Mouse (Mus musculus): ENCODE measurements around the gene Tec. TPM values are rescaled to one million over a fixed set of nuclear protein-coding genes. Genes with fewer than 3 reads are reported as not detected.

The Tec gene
- polyA plus RNA-seq, 1 experiment from 2014 or later = 5.2 TPM

- H3K9ac ChIP-seq (replicated peaks) = no peak overlapping the region
- H3K4me1 ChIP-seq = no peaks in the 10 kb centered on the region
- 45% methylated on average over 10 of the region's 10 CpGs for WGBS
- no peaks in the 10 kb centered on the region for H3K9me3 ChIP-seq
- H3K36me3 ChIP-seq = no peaks in the 10 kb centered on the region
- no peaks in the 10 kb centered on the region for H3K27me3 ChIP-seq
- no peak overlapping the region for H3K4me2 ChIP-seq (replicated peaks)
- ATAC-seq (ENCODE audit: low FRiP score, low read depth) = no peak
- H3K27ac ChIP-seq (replicated peaks) = no peak overlapping the region
- no peak overlapping the region for H3K4me3 ChIP-seq
Measured at GRCm38 (mm10) chr5:72706095-72706494, 162.2 kb downstream of the Tec start.

Other genes with a start within 250 kb of the Tec start
- gene Cnga1, start 224.2 kb downstream of the Tec start, polyA plus RNA-seq (2016; fragmentation: Nextera tagmentation; extraction: Ambion mirVana) = not detected in 2 replicates
- gene Nipal1, start 220.7 kb downstream of the Tec start, polyA plus RNA-seq (2016; fragmentation: Nextera tagmentation; extraction: Ambion mirVana) = 0.35 and 0.68 TPM in 2 replicates
- gene Txk, start 115.7 kb downstream of the Tec start, polyA plus RNA-seq (2016; fragmentation: Nextera tagmentation; extraction: Ambion mirVana) = 0.08 TPM in 1 of 2 replicates, not detected in the other
- 27.0 and 30.4 TPM in 2 replicates for gene Slain2, start 45.8 kb upstream of the Tec start, polyA plus RNA-seq (2016; fragmentation: Nextera tagmentation; extraction: Ambion mirVana)
- gene Gm10135, start 106.2 kb upstream of the Tec start, polyA plus RNA-seq (2016; fragmentation: Nextera tagmentation; extraction: Ambion mirVana) = not detected in 2 replicates
- gene Slc10a4, start 138.4 kb upstream of the Tec start, polyA plus RNA-seq (2016; fragmentation: Nextera tagmentation; extraction: Ambion mirVana) = 15.0 and 16.4 TPM in 2 replicates